Mouse (Mus musculus): ENCODE data around the gene Cdkn2d.

Gene Cdkn2d

DNA sequence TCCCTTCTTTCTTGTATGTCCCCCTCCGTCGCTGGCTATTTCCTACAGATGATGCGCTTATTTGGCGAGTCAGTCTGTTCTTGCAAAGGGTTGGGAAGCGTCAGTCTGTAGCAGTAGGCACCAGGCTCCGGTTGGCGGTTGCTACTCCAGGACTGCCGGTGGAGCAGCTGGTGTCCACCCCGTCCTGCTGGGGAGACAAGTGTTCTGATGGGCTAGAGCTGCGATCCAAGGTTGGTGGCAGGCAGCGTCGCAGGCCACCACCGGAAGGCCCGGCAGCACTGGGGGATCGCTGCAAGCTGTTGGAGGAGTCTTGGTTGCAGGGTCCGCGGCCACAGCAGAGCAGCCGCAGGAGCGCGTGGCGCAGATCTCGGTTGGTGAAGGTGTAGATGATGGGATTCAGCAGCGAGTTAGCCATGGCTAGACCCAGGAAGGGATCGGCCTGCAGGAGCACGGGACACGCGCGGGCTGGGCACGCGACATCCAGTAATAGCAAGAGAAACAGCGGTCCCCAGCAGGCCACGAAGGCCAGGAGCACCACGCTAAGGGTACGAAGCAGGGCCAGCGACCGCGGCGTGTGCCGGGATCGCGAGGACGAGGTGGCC lies 47.3 kb downstream of the Cdkn2d start:
- DNase-seq: no peak

DNA sequence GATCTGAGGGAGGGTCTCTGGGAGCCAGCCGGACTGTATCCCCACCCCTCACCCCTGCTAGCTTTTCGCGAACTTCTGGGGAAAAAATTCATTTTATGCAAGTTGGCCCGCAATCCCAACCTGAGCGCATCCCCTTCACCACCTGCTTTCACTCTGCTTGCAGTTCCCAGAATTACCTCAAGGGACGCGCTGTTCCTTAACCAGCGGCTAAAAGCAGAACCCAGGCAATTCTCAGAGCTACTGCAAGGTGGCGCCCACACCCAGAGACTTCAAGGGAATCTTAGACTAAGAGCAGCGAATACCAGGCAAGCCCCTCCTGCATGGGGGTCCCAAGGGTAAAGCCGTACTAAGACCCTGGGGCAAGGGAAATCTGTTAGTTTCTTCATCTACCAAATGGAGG lies 49.9 kb downstream of the Cdkn2d start:
- peak; percentile 80 to 86 for DNase-seq

GRCm38 (mm10) chr9:21239465-21239848 lies 51.8 kb downstream of the Cdkn2d start:
- DNase-seq: no peak

DNA sequence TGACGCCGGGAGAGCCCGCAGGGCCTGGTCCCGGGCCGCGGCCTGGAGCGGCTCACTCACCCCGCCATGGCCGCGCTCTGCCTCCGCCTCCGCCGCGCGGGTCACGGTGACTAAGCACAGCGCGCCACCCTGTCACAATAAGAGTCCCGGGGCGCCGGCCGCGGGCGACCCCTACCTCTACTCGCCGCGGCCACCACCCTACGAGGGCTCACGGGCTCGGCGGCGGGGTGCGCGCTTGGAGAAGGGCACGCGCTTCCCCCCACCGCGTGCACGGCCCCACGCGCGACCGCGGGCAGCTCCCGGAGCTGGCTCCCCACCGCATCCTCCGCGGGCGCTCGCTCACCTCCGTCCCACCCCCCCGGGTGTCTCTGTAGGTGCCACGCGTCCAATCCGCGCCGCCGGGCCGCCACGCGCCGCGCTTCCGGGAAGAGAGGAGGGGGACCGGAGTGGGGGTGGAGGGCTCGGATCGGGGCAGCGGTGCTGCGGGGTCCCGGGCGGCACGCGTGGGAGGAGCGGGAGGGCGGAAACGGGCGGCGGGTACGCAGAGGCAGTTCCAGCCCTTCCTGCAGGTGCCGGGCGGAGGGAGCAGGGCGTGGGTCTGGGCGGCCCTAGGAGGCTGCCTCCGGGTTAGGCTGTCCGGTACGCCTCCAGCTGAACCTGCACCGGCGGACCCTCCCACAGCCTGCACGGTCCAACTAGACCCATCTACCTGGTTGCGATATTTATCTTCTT lies 52.3 kb downstream of the Cdkn2d start, which contains the start of gene Keap1:
Keap1 (minus strand) TSS at position 629 of the 732 bp plus-strand sequence.
- DNase-seq: peak; percentile 81 to 84

All from lung, adult 18-20 months (tissue).